ENCODE assay signal across 8 mouse cellular contexts in genomic region chr13:57521152-57521551, GRCm38 (mm10).
DNase-seq lines count a peak whose midpoint lies in the region; ATAC-seq lines count a peak whose summit lies in the region.

No protein-coding gene starts in this region.

- no peak overlapping the region for H3K9ac ChIP-seq in heart, embryonic 11.5 days (ENCODE audit: low read depth, low read length)

- H3K27ac ChIP-seq in heart, embryonic 11.5 days (ENCODE audit: low read depth, low read length), result no peak overlapping the region

- ATAC-seq in heart, embryonic 11.5 days (replicated peaks; ENCODE audit: insufficient number of reproducible peaks, low FRiP score, low TSS enrichment), result no peak
- ATAC-seq in granulocyte monocyte progenitor cell, adult 5-6 weeks (replicated peaks; ENCODE audit: poor library complexity, severe bottlenecking), result no peak

- H3K4me2 ChIP-seq in heart, embryonic 11.5 days, result no peak overlapping the region

- H3K36me3 ChIP-seq in heart, embryonic 11.5 days (ENCODE audit: control insufficient read depth, insufficient read depth, low read length), result no peaks in the 10 kb centered on the region

- H3K9me3 ChIP-seq in heart, embryonic 11.5 days (replicated peaks; ENCODE audit: control insufficient read depth, low read length), result no peaks in the 10 kb centered on the region

- H3K27me3 ChIP-seq in heart, embryonic 11.5 days (ENCODE audit: control insufficient read depth, insufficient read depth, low read length), result no peaks in the 10 kb centered on the region

- H3K4me1 ChIP-seq in heart, embryonic 11.5 days (ENCODE audit: control insufficient read depth, insufficient read depth, low read length), result 0 out of 2 replicates have a peak, but pooled peaks cover 4% of the 10 kb centered on the region

- DNase-seq in heart, adult 8-10 months (ENCODE audit: low spot score), result peak; percentile 2
- peak; percentile 40 for DNase-seq in right cerebral cortex, postnatal 25 days
- no peak for DNase-seq in right cerebral cortex, postnatal 14 days
- DNase-seq in forelimb bud, embryonic 11.5 days (ENCODE audit: low read depth, low spot score), result peak; percentile 72
- DNase-seq in retina, embryonic 14.5 days (ENCODE audit: low spot score), result peak; percentile 69
- no peak for DNase-seq in urinary bladder, postnatal 25 days (ENCODE audit: low spot score)

- WGBS in heart, embryonic 11.5 days (ENCODE audit: insufficient replicate concordance), result 12% methylated on average over 3 of the region's 3 CpGs

- H3K4me3 ChIP-seq in heart, embryonic 11.5 days (ENCODE audit: low read depth, low read length), result no peak overlapping the region

Comparison
In these comparisons a context has a peak if more than half of its experiments do, and no peak if none do; other contexts are left out.
1. DNase-seq: peak in heart, adult 8-10 months (single experiment), right cerebral cortex, postnatal 25 days (single experiment), forelimb bud, embryonic 11.5 days (single experiment) and retina, embryonic 14.5 days (single experiment); none in right cerebral cortex, postnatal 14 days (single experiment) and urinary bladder, postnatal 25 days (single experiment).